Mouse (Mus musculus) limb, embryonic 13.5 days (tissue): ENCODE data around the gene Otub2. TPM values are rescaled to one million over a fixed set of nuclear protein-coding genes. Genes with fewer than 3 reads are reported as not detected.

Experiments used
- ATAC-seq: fragments of 200-750 bp; cut with Nextera tagmentation; 2 replicates; pipeline ENCODE4 v1.8.0; 2017; ENCODE audit warnings: low read depth, moderate number of reproducible peaks, moderate TSS enrichment; ENCODE audit not compliant: low FRiP score
- H3K27ac ChIP-seq: fragments of 300-500 bp; sonication (generic); 2 replicates; pipeline ENCODE4 v1.5.1; 2015; ENCODE audit warnings: inconsistent platforms, mild to moderate bottlenecking, moderate library complexity
- H3K27me3 ChIP-seq: fragments of 300-500 bp; sonication (generic); 2 replicates; pipeline ENCODE4 v1.6.1; 2015; ENCODE audit warnings: mild to moderate bottlenecking, inconsistent platforms
- H3K36me3 ChIP-seq: fragments of 300-500 bp; sonication (generic); 2 replicates; pipeline ENCODE4 v1.6.1; 2015; ENCODE audit warnings: inconsistent platforms, mild to moderate bottlenecking, moderate library complexity
- H3K4me1 ChIP-seq: fragments of 300-500 bp; sonication (generic); 2 replicates; pipeline ENCODE4 v1.6.1; 2015; ENCODE audit warnings: inconsistent platforms
- H3K4me2 ChIP-seq: fragments of 300-500 bp; sonication (generic); replicated peaks from 2 replicates; pipeline ENCODE4 v1.6.1; 2015; ENCODE audit warnings: inconsistent platforms, mild to moderate bottlenecking, moderate library complexity
- H3K4me3 ChIP-seq: fragments of 300-500 bp; sonication (generic); 2 replicates; pipeline ENCODE4 v1.5.1; 2015; ENCODE audit warnings: moderate library complexity, mild to moderate bottlenecking, inconsistent platforms
- H3K9ac ChIP-seq: fragments of 300-500 bp; sonication (generic); 2 replicates; pipeline ENCODE4 v1.6.1; 2015; ENCODE audit warnings: mild to moderate bottlenecking, inconsistent platforms
- H3K9me3 ChIP-seq: fragments of 300-500 bp; sonication (generic); 2 replicates; pipeline ENCODE4 v1.6.1; 2016; ENCODE audit warnings: inconsistent platforms
- WGBS: fragments of 180-500 bp; shearing (Covaris S2); methylation state at CpG from one replicate; pipeline ENCODE4 v1.1.7; 2015; 5-methylcytosine and 5-hydroxymethylcytosine counted together
- polyA plus RNA-seq: library from polyadenylated mRNA; unstranded; fragments of >200 nt; fragmentation: Nextera tagmentation; extraction: Ambion mirVana; gene quantifications from 2 replicates; pipeline ENCODE4 v1.2.1, GENCODE M21; 2015

Otub2 gene
- polyA plus RNA-seq, 1 experiment from 2014 or later: 12.6 TPM

DNA sequence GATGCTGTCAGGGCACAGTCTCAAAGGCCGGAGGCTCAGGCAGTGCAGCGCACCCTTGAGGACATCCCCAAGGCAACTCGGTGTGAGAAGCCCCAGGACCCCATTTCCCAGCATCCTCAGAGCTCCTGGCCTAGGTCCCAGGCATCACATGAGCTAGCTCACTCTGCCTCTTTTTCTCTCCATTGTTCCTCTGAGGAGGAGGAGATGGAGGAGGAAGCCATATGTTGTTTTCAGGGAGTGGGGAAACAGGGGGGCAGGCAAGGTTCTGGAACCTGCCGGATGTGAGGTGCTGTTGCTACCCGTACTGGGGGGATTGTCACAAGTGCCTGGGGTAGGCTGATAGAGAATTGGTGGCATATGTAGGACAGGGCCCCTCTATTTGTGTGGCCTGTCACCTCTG lies 12.4 kb upstream of the Otub2 start:
- H3K4me2 ChIP-seq: no peak overlapping the region
- H3K36me3 ChIP-seq: no peaks in the 10 kb centered on the region
- no peak overlapping the region for H3K9ac ChIP-seq
- no peak for ATAC-seq
- no peaks in the 10 kb centered on the region for H3K9me3 ChIP-seq
- 71% methylated on average over 5 of the region's 5 CpGs for WGBS
- no peaks in the 10 kb centered on the region for H3K27me3 ChIP-seq
- no peaks in the 10 kb centered on the region for H3K4me1 ChIP-seq
- H3K27ac ChIP-seq: no peak overlapping the region
- no peak overlapping the region for H3K4me3 ChIP-seq

DNA sequence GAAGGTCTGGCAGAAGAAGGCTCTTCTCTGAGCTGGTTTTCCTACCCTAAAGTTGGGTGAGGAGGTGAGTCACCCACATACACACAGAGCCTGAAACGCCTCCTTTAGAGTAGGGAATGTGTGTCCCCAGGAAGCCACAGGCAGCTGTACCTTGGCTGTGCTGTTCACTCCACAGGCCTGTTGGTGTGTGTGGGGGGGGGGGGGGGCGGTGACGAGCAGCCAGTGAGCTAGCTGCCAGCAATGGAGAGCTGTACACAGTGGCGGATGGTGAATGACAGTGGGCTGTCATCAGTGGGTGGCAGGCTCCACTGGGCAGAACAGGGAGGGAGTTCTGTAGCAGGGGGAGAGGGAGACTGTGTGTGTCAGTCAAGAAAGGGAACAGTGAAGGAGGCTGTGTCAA lies 11.7 kb upstream of the Otub2 start:
- 75% methylated on average over 2 of the region's 4 CpGs for WGBS
- Histone ChIP-seq H3K4me1 (no peaks in the 10 kb centered on the region), H3K27me3 (no peaks in the 10 kb centered on the region), H3K36me3 (no peaks in the 10 kb centered on the region), H3K9me3 (no peaks in the 10 kb centered on the region), H3K4me3 (no peak overlapping the region), H3K27ac (no peak overlapping the region), H3K9ac (no peak overlapping the region), H3K4me2 (no peak overlapping the region)
- ATAC-seq: 0 out of 2 replicates have a peak, but pooled peaks have one; percentile 40

DNA sequence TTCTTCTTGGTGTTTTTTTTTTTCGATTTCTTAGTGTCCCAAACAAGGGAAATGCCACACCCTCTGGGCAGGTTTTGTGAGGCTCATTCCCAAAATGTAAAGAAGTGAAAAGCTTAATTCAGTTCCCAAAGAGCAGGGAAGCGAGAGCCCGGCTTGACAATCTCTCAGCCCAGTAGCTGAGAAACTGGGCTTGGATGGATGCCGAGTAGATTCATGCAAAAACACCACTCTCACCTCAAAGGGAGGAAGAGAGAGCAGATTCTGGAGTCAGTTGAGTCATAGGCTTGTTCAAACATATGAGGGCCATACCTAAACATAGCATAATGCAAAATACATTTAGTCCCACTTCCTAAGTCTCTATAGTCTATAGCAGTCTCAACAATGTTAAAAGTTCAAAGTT lies 8.3 kb upstream of the Otub2 start:
- no peaks in the 10 kb centered on the region for H3K9me3 ChIP-seq
- ATAC-seq: no peak
- H3K9ac ChIP-seq: no peak overlapping the region
- no peaks in the 10 kb centered on the region for H3K4me1 ChIP-seq
- H3K4me3 ChIP-seq: no peak overlapping the region
- H3K4me2 ChIP-seq: no peak overlapping the region
- no peak overlapping the region for H3K27ac ChIP-seq
- WGBS: 77% methylated on average over 4 of the region's 4 CpGs
- H3K27me3 ChIP-seq: no peaks in the 10 kb centered on the region
- no peaks in the 10 kb centered on the region for H3K36me3 ChIP-seq

DNA sequence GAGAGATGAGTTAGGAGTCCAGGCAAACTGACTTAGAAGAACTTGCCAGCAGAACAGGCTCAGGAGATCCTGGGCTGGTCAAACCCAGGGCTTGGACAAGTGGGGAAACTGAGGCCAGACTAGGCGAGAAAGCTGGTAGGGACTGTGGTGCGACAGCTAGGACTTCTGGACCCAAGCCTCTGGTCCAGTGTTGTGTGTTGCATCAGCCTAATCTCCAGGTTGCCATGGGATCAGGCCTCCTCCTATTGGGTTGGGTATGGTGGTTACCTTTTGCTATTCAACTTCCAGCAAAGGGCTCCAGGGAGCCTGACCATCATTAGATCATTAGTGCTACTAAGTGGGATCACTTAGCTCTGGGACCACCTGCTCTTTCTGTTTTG lies 856 bp downstream of the Otub2 start:
- ATAC-seq: no peak
- H3K4me2 ChIP-seq: peak overlapping the region; percentile 86
- peak overlapping the region; percentile 84 for H3K9ac ChIP-seq
- WGBS: 68% methylated on average over 2 of the region's 2 CpGs
- peaks cover 13% of the 10 kb centered on the region for H3K4me1 ChIP-seq
- no peaks in the 10 kb centered on the region for H3K36me3 ChIP-seq
- no peaks in the 10 kb centered on the region for H3K27me3 ChIP-seq
- no peaks in the 10 kb centered on the region for H3K9me3 ChIP-seq
- H3K4me3 ChIP-seq: peak overlapping the region; percentile 79
- no peak overlapping the region for H3K27ac ChIP-seq

DNA sequence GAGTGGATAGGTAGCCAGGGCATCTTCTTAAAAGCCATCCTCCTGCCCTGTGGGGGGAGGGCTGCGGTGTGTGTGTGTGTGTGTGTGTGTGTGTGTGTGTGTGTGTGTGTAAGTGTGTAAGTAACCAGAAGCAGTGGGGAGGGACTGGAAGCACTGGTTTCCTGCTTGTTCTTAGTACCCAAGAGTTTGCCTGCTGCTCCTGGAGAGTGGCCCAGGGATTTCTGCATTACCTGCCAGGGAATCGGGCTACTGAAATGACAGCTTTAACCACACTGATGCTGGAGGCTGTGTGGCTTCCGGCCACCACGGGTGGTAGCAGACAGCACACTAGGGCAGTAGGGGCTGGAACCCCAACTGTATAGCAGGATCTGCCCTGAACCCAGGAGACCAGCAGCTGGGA lies 1.5 kb downstream of the Otub2 start:
- no peak overlapping the region for H3K27ac ChIP-seq
- no peaks in the 10 kb centered on the region for H3K27me3 ChIP-seq
- peak overlapping the region; percentile 86 for H3K4me2 ChIP-seq
- no peak overlapping the region for H3K4me3 ChIP-seq
- no peak for ATAC-seq
- H3K4me1 ChIP-seq: peaks cover 13% of the 10 kb centered on the region
- no peaks in the 10 kb centered on the region for H3K9me3 ChIP-seq
- H3K36me3 ChIP-seq: no peaks in the 10 kb centered on the region
- peak overlapping the region; percentile 51; the same call in 1 of the 2 replicates for H3K9ac ChIP-seq
- 83% methylated on average over 4 of the region's 4 CpGs for WGBS

DNA sequence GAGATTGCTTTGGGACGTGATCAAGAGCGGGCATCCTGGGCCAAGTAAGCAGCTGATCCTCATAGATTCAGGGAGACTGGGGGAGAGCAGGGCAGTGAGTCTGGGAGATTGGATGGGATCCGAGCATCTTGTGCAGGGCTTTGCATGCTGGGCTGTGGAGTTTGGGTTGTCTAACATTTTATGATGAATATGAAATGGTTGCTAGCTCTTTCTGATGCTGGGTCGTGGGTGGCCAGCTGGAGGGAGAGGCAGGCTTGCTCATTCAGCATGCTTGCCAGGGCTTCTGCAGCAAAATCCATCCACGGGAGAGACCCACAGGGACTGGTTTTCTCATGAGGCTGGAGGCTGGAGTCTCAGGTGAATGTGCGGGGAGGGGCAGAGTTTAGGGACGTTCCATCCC lies 2.6 kb downstream of the Otub2 start:
- H3K27ac ChIP-seq: no peak overlapping the region; the same call in 1 of the 2 replicates
- no peaks in the 10 kb centered on the region for H3K36me3 ChIP-seq
- H3K9me3 ChIP-seq: no peaks in the 10 kb centered on the region
- H3K4me3 ChIP-seq: no peak overlapping the region
- no peaks in the 10 kb centered on the region for H3K27me3 ChIP-seq
- no peak overlapping the region for H3K9ac ChIP-seq
- H3K4me1 ChIP-seq: peaks cover 13% of the 10 kb centered on the region
- ATAC-seq: no peak
- 81% methylated on average over 7 of the region's 7 CpGs for WGBS
- H3K4me2 ChIP-seq: 0 out of 2 replicates have a peak overlapping the region, but pooled peaks have one; percentile 14

DNA sequence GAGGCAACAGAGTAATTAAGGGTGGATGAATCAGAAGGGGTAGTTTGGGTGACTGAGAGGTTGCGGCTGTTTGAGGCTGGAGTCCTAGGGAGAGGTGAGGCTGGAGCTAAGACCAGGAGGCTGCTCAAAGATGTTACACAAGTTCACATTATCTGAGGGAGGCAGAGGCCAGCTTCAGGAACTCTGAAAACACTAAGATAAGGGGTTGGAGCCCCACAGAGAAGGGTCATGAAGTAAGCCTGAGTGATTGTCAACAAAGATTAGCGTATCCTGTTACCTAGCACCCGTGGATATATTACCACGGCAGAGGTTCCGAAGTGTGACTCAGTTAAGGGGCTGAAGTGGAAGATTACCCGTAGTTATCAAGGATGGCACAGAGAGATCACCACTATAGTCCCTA lies 5.0 kb downstream of the Otub2 start:
- ATAC-seq: no peak
- Histone ChIP-seq H3K4me2 (no peak overlapping the region), H3K27me3 (no peaks in the 10 kb centered on the region), H3K9ac (no peak overlapping the region), H3K36me3 (no peaks in the 10 kb centered on the region), H3K9me3 (no peaks in the 10 kb centered on the region), H3K27ac (no peak overlapping the region), H3K4me1 (peaks cover 13% of the 10 kb centered on the region), H3K4me3 (no peak overlapping the region)
- 52% methylated on average over 6 of the region's 6 CpGs for WGBS

DNA sequence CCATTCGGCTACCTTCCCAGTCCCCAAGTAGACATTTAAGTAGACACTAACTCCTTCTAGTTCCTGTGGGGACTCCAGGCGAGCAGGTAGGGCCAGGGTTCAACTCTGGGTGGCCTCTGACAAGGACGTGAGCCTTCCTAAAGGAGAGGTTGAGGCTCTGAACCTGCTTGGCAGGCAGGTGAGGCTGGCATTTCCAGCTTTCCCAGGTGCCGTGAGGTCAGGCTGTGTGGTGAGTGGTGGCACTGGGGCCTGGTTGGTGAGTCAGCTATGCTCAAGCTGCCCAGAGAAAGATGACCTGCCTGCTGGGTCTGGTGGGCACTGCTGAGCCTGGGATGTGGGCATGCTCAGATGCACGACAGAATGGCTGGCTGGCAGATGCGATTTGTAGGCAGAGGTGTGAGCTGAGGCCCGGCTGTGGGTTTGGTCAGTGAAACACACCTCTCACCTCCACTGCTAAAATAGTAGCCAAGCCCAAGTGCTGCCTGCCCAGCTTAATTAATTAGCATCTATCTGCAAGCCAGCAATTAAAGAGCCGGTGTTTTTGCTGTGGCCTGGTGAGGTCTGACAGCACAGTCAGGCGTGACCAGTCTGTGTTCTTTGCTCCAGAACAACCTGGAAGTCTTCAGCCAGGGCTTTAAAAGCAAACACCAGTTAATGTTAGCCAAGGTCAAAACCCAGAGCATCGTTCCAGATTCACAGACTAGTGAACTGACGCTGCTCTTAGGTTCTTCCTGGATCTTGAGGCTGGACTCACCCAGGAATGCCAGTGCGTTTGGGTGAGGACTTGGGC lies 7.2 kb downstream of the Otub2 start:
- Histone ChIP-seq H3K9ac (no peak overlapping the region), H3K4me2 (no peak overlapping the region), H3K4me1 (no peaks in the 10 kb centered on the region), H3K9me3 (no peaks in the 10 kb centered on the region), H3K4me3 (no peak overlapping the region), H3K27ac (no peak overlapping the region), H3K27me3 (no peaks in the 10 kb centered on the region), H3K36me3 (peaks cover 5% of the 10 kb centered on the region; the same call in 1 of the 2 replicates)
- no peak for ATAC-seq
- 62% methylated on average over 12 of the region's 12 CpGs for WGBS

DNA sequence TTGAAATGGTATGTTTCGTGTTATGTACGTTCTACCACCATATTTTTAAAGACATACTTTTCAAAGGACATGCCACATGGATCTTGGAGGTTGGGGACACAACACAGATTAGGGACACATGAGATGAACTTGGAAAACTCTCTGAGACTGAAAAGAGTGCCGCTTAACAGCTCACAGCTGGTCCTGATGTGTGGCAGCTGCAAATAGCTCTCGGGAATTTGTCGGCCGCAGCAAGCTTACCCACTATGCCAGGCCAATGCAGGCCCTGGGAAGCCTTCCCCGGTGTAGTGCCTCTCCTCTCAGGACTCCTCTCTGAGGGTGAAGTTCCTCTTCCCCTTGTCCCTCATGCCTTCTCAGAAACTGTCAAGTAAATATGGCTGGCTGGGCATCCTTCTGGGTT lies 8.3 kb downstream of the Otub2 start:
- H3K4me1 ChIP-seq: no peaks in the 10 kb centered on the region
- 63% methylated on average over 7 of the region's 7 CpGs for WGBS
- no peak for ATAC-seq
- no peaks in the 10 kb centered on the region for H3K27me3 ChIP-seq
- H3K27ac ChIP-seq: no peak overlapping the region
- no peak overlapping the region for H3K4me2 ChIP-seq
- no peak overlapping the region for H3K4me3 ChIP-seq
- H3K9me3 ChIP-seq: no peaks in the 10 kb centered on the region
- H3K9ac ChIP-seq: no peak overlapping the region
- peaks cover 15% of the 10 kb centered on the region; the same call in 1 of the 2 replicates for H3K36me3 ChIP-seq

DNA sequence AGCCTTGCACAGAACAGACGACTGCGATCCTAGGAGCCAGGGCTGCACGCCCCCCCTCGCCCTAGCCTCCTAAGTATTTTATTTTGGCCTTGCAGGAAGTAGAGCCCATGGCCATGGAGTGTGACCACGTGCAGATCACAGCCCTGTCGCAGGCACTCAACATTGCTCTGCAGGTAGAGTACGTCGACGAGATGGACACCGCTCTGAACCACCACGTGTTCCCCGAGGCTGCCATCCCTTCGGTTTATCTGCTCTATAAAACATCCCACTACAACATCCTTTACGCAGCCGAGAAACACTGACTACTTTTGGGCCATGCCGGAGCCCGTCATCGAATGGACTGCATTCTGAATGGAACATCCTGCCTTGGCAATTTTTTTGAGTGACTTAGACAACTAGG lies 15.6 kb downstream of the Otub2 start:
- no peaks in the 10 kb centered on the region for H3K27me3 ChIP-seq
- H3K4me1 ChIP-seq: no peaks in the 10 kb centered on the region
- ATAC-seq: no peak
- H3K4me3 ChIP-seq: no peak overlapping the region
- H3K36me3 ChIP-seq: peaks cover 86% of the 10 kb centered on the region
- 86% methylated on average over 18 of the region's 18 CpGs for WGBS
- H3K9me3 ChIP-seq: no peaks in the 10 kb centered on the region
- no peak overlapping the region for H3K9ac ChIP-seq
- H3K4me2 ChIP-seq: no peak overlapping the region
- H3K27ac ChIP-seq: no peak overlapping the region

DNA sequence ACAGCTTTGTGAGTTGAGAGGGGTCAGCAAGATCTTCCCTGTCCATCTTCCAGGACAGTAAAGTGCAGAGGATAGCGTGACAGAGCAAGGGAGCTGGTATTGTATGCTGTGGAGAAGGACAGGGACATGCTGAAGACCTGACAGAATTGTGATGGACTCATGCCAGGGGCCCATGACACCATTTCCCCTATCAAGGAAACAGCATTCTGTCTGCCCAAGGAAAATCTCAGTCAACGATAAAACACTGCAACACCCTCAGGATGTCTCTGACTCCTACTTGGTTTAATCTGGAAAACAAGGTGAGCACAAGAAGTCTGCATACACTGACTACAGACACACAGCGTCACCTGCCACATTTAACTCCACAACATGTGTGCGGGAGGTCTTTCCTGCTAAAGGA lies 19.2 kb downstream of the Otub2 start, which contains the start of gene 9330161L09Rik:
9330161L09Rik (minus strand) TSS at position 101 of the 400 bp plus-strand sequence.
- peaks cover 99% of the 10 kb centered on the region for H3K36me3 ChIP-seq
- no peaks in the 10 kb centered on the region for H3K9me3 ChIP-seq
- no peak within 1 kb of the TSS for H3K4me3 ChIP-seq
- H3K27me3 ChIP-seq: no peaks in the 10 kb centered on the region
- H3K4me2 ChIP-seq: no peak within 1 kb of the TSS
- H3K4me1 ChIP-seq: no peaks in the 10 kb centered on the region
- H3K9ac ChIP-seq: no peak within 1 kb of the TSS
- 90% methylated on average over 4 of the region's 4 CpGs for WGBS
- ATAC-seq: no peak
- H3K27ac ChIP-seq: no peak within 1 kb of the TSS

DNA sequence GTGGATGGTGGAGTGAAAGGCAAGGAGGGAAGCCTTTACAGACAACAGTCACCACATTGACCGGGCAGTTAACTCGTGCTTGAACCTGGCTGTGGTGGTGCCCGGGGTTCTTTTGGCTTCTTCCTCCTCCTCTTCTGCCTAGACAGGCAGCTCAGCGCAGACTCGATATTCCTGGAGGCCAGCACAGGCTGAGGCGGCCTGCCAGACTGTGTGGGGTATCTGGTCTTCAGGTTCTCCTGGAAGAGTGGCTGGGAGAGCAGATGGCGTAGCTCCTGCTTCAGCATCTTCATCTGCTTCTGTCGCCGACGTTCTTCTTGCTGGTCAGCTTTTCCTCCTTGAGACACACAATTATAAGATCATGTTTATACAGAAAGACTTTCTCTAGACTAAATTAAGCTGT lies 19.7 kb downstream of the Otub2 start:
- Histone ChIP-seq H3K4me2 (no peak overlapping the region), H3K27me3 (no peaks in the 10 kb centered on the region), H3K4me3 (no peak overlapping the region), H3K36me3 (peaks cover 99% of the 10 kb centered on the region), H3K4me1 (no peaks in the 10 kb centered on the region), H3K9me3 (no peaks in the 10 kb centered on the region), H3K27ac (no peak overlapping the region), H3K9ac (no peak overlapping the region)
- ATAC-seq: no peak
- 95% methylated on average over 10 of the region's 10 CpGs for WGBS
